In genomic region chr2:127632601-127633000, GRCm38 (mm10) we compare ENCODE assay signal across 21 mouse cellular contexts. TPM values are rescaled to one million over a fixed set of nuclear protein-coding genes. Genes with fewer than 3 reads are reported as not detected.
"Had no signal": no experiment of that assay in that cellular context is flagged by ENCODE, and none has a peak within 500 bp of the region (broad histone marks: within the 10 kb centered on the region; RNA-seq: fewer than 3 reads in every experiment).

No protein-coding gene starts in this region.

- H3K4me3 ChIP-seq: midbrain, embryonic 10.5 days; midbrain, embryonic 12.5 days; myocyte; neural tube, embryonic 13.5 days; neural tube, embryonic 15.5 days had no signal

- H3K9ac ChIP-seq: lung, embryonic 14.5 days; midbrain, embryonic 12.5 days; neural tube, embryonic 13.5 days; neural tube, embryonic 15.5 days had no signal

- H3K27me3 ChIP-seq: midbrain, embryonic 12.5 days; neural tube, embryonic 13.5 days; neural tube, embryonic 15.5 days had no signal

- H3K4me2 ChIP-seq: lung, embryonic 14.5 days; midbrain, embryonic 12.5 days; neural tube, embryonic 13.5 days; neural tube, embryonic 15.5 days had no signal

- H3K4me1 ChIP-seq: midbrain, embryonic 10.5 days; midbrain, embryonic 12.5 days; neural tube, embryonic 13.5 days; neural tube, embryonic 15.5 days had no signal

- H3K36me3 ChIP-seq: midbrain, embryonic 10.5 days; midbrain, embryonic 12.5 days; neural tube, embryonic 13.5 days; neural tube, embryonic 15.5 days had no signal

- H3K9me3 ChIP-seq: midbrain, embryonic 10.5 days; midbrain, embryonic 12.5 days; neural tube, embryonic 13.5 days; neural tube, embryonic 15.5 days had no signal

- DNase-seq: lung, adult 18-20 months; lung, embryonic 14.5 days; lung, postnatal 10 days; lung, postnatal 4 days; midbrain, embryonic 14.5 days; retina, postnatal 1 day; right cerebral cortex, adult 18-20 months; right cerebral cortex, postnatal 25 days; right cerebral cortex, postnatal 4 days; spleen, adult 18-20 months; thymus, adult 18-20 months; thymus, postnatal 14 days; thymus, postnatal 36 days had no signal

- H3K27ac ChIP-seq: midbrain, embryonic 10.5 days; midbrain, embryonic 12.5 days; neural tube, embryonic 13.5 days; neural tube, embryonic 15.5 days had no signal

- ATAC-seq: midbrain, embryonic 16.5 days had no signal

RNA-seq across cellular contexts. Expression of gene Mal, which starts 23.9 kb away (rescaled TPM):
- total RNA-seq: megakaryocyte-erythroid progenitor cell, adult 5-6 weeks had no signal
- polyA plus RNA-seq: liver, embryonic 16.5 days had no signal
